Mouse (Mus musculus) heart, adult 18-20 months (tissue): ENCODE data around the gene Olfr433. TPM values are rescaled to one million over a fixed set of nuclear protein-coding genes. Genes with fewer than 3 reads are reported as not detected.
A peak's percentile ranks its signal among the peaks of the same experiment; 100 is the strongest.
"Not testable (repeated sequence)": the region's sequence is repeated elsewhere in the genome, so short reads cannot be mapped to it uniquely, and the experiment has no call there.

Source experiments
- DNase-seq, 2 experiments: peaks; one replicate each; pipeline ENCODE4 v3.0.0; 2021 to 2022; ENCODE audit warnings: mixed read lengths in 1 of 2
- long read RNA-seq, 2 experiments: library from polyadenylated mRNA; stranded (forward); transcript quantifications; one replicate each; pipeline ENCODE4 v2.0.0; 2021
- total RNA-seq, 2 experiments: library from RNA; stranded (reverse); gene quantifications; 2 replicates each; pipeline ENCODE4 v1.2.3; 2021

The Olfr433 gene
- total RNA-seq, result not detected
- long read RNA-seq, experiment 1, result 0 reads
- long read RNA-seq, experiment 2, result 0 reads

GRCm38 (mm10) chr1:174040523-174041177 is at the start of gene Olfr433:
Gene Olfr433, plus strand, starts transcription at chr1:174040705.
- DNase-seq, result peak; percentile 89

GRCm38 (mm10) chr1:173995003-173995402 is 45.5 kb upstream of the Olfr433 start:
- DNase-seq, result no peak

GRCm38 (mm10) chr1:174004352-174005109 is 36.0 kb upstream of the Olfr433 start:
- DNase-seq, result not testable (repeated sequence)

- DNase-seq, result not testable (repeated sequence)
These were observed 33.5 kb upstream of the Olfr433 start for GRCm38 (mm10) chr1:174007050-174007449.

GRCm38 (mm10) chr1:174031698-174032097 is 8.8 kb upstream of the Olfr433 start, which contains the start of gene Ifi205:
Gene Ifi205, minus strand, starts transcription at chr1:174031810.
- peak; percentile 70 to 71 for DNase-seq

GRCm38 (mm10) chr1:174035841-174036240 is 4.7 kb upstream of the Olfr433 start:
- no peak for DNase-seq

- peak; percentile 53 to 68 for DNase-seq
These were observed 2.0 kb upstream of the Olfr433 start for GRCm38 (mm10) chr1:174038480-174038879.

GRCm38 (mm10) chr1:174042091-174042884 is 1.8 kb downstream of the Olfr433 start:
- DNase-seq, result not testable (repeated sequence)

- peak; percentile 65 to 80 for DNase-seq
These were observed 3.9 kb downstream of the Olfr433 start for GRCm38 (mm10) chr1:174044431-174044830.

GRCm38 (mm10) chr1:174048227-174048626 is 7.7 kb downstream of the Olfr433 start:
- DNase-seq, result not testable (repeated sequence)

- DNase-seq, result no peak
These were observed 8.4 kb downstream of the Olfr433 start, which contains the start of gene Olfr432 for GRCm38 (mm10) chr1:174048893-174049292. Gene Olfr432, plus strand, starts transcription at chr1:174049205.

GRCm38 (mm10) chr1:174049357-174049756 is 8.9 kb downstream of the Olfr433 start:
- not testable (repeated sequence) for DNase-seq

- DNase-seq, result no peak
These were observed 10.0 kb downstream of the Olfr433 start for GRCm38 (mm10) chr1:174050532-174050931.

- DNase-seq, result peak in 1 of 2 experiments; percentile 60
These were observed 11.0 kb downstream of the Olfr433 start for GRCm38 (mm10) chr1:174051515-174051914.

GRCm38 (mm10) chr1:174051931-174052536 is 11.5 kb downstream of the Olfr433 start:
- DNase-seq, result no peak

- DNase-seq, result no peak
These were observed 12.5 kb downstream of the Olfr433 start for GRCm38 (mm10) chr1:174052981-174053380.

GRCm38 (mm10) chr1:174055248-174055647 is 14.7 kb downstream of the Olfr433 start:
- DNase-seq, result no peak

GRCm38 (mm10) chr1:174066305-174066704 is 25.8 kb downstream of the Olfr433 start, which contains the start of gene Olfr430:
Gene Olfr430, plus strand, starts transcription at chr1:174066605.
- DNase-seq, result no peak

- no peak for DNase-seq
These were observed 43.5 kb downstream of the Olfr433 start, which contains the start of gene Olfr429 for GRCm38 (mm10) chr1:174084031-174084430. Gene Olfr429, plus strand, starts transcription at chr1:174084331.
